Mouse (Mus musculus): Measurements from ENCODE around the gene Pdhx. TPM values are rescaled to one million over a fixed set of nuclear protein-coding genes. Genes with fewer than 3 reads are reported as not detected.

The Pdhx gene
- polyA plus RNA-seq (2014; fragmentation: Illumina TruSeq; extraction: RNeasy Lipid Tissue Mini Kit (QIAGEN cat#74804); ENCODE audit: low read depth, low replicate concordance) = 18.0 TPM

DNA sequence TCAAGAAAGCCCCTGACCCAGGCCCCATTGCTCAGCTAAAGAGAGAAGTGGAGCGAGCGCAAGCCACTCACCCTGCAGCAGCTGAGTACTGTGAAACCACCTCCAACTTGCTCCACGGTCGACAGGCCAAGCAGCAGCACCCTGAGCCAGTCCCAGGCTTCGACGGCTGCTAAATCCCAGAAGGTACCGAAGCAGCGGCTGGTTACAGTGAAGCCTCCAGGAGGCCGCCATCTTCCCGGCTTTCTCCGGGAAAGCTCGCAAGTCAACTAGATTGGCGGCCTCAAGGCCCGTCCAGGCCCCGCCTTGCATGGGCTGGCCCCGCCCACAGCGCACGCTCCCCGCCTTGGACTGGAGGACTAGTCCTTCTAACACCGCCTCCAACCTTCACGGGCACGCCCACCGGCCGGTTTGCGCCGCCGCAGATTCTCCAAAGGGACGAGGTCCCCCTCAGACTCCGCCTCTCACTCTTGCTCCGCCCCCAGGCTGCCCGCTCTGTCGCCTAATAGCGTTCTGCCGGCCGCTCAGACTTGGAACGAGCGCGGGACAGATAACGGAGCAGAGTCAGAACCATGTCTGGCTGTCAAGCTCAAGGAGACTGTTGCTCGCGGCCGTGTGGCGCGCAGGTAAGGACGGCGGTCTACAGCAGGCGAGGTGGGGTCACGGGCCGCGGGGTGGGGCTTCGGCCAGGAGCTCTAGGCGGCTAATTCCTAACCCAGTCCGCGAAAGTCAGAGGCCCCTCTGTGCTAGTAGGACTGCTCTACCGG, at the start of gene Pdhx, which contains the start of gene Apip:
Gene Pdhx (minus strand): TSS at position 295 of the 764 bp plus-strand sequence.
Gene Apip (plus strand): TSS at position 457 of the 764 bp plus-strand sequence.

Other genes starting within 250 kb of the Pdhx start
- gene Cd44, start 171.8 kb downstream of the Pdhx start, polyA plus RNA-seq (2014; fragmentation: Illumina TruSeq; extraction: RNeasy Lipid Tissue Mini Kit (QIAGEN cat#74804); ENCODE audit: low read depth, low replicate concordance) = 6.4 TPM
- gene Apip, start 162 bp upstream of the Pdhx start, polyA plus RNA-seq (2014; fragmentation: Illumina TruSeq; extraction: RNeasy Lipid Tissue Mini Kit (QIAGEN cat#74804); ENCODE audit: low read depth, low replicate concordance) = 31.5 TPM
- 1.3 TPM for gene Ehf, start 229.8 kb upstream of the Pdhx start, polyA plus RNA-seq (2014; fragmentation: Illumina TruSeq; extraction: RNeasy Lipid Tissue Mini Kit (QIAGEN cat#74804); ENCODE audit: low read depth, low replicate concordance)